Mouse (Mus musculus) MEL (cell line): Measurements from ENCODE around the gene Poc1a. TPM values are rescaled to one million over a fixed set of nuclear protein-coding genes. Genes with fewer than 3 reads are reported as not detected.

ENCODE experiments used
- DNase-seq: peaks from one replicate; pipeline ENCODE4 v3.0.0; 2011; ENCODE audit warnings: low read depth, low spot score
- H3K27ac ChIP-seq: 2 replicates; pipeline ENCODE4 v1.5.1; 2012; ENCODE audit warnings: low read depth, mild to moderate bottlenecking, control low read depth, low read length, moderate library complexity; ENCODE audit not compliant: control insufficient read depth
- H3K27me3 ChIP-seq, 2 experiments: fragments of 150-350 bp in 1 of 2; sonication (generic) in 1 of 2; 2 replicates each; pipeline ENCODE4 v1.6.1; 2012; ENCODE audit warnings: low read length in 2 of 2, mild to moderate bottlenecking in 2 of 2, improper control_type of control experiment in 1 of 2, moderate library complexity in 1 of 2; ENCODE audit not compliant: insufficient read depth in 2 of 2, control insufficient read depth in 1 of 2
- H3K36me3 ChIP-seq, 2 experiments: 2 replicates each; pipeline ENCODE4 v1.6.1; 2012 to 2014; ENCODE audit warnings: low read length in 2 of 2, improper control_type of control experiment in 1 of 2, inconsistent platforms in 1 of 2, mild to moderate bottlenecking in 1 of 2; ENCODE audit not compliant: insufficient read depth in 2 of 2, control insufficient read depth in 1 of 2
- H3K4me1 ChIP-seq, 2 experiments: fragments of 150-350 bp in 1 of 2; sonication (generic) in 1 of 2; 2 replicates each; pipeline ENCODE4 v1.6.1; 2012; ENCODE audit warnings: low read length in 2 of 2, improper control_type of control experiment in 1 of 2, mild to moderate bottlenecking in 1 of 2; ENCODE audit not compliant: insufficient read depth in 2 of 2, control insufficient read depth in 1 of 2
- H3K4me3 ChIP-seq, 2 experiments: fragments of 150-350 bp in 1 of 2; sonication (generic) in 1 of 2; 2 replicates each; pipeline ENCODE4 v1.5.1; 2012; ENCODE audit warnings: low read depth in 2 of 2, low read length in 2 of 2, mild to moderate bottlenecking in 2 of 2, moderate library complexity in 2 of 2, control low read depth in 1 of 2, improper control_type of control experiment in 1 of 2; ENCODE audit not compliant: control insufficient read depth in 1 of 2, insufficient read depth in 1 of 2
- H3K79me2 ChIP-seq: 2 replicates; pipeline ENCODE4 v1.6.1; 2012; ENCODE audit warnings: mild to moderate bottlenecking, low read length, moderate library complexity; ENCODE audit not compliant: control insufficient read depth, poor library complexity, insufficient read depth
- H3K9ac ChIP-seq: 2 replicates; pipeline ENCODE4 v1.6.1; 2012; ENCODE audit warnings: low read depth, mild to moderate bottlenecking, control low read depth, low read length, moderate library complexity; ENCODE audit not compliant: control insufficient read depth, poor library complexity, severe bottlenecking
- H3K9me3 ChIP-seq: fragments of 150-350 bp; sonication (generic); replicated peaks from 2 replicates; pipeline ENCODE4 v1.6.1; 2012; ENCODE audit warnings: mild to moderate bottlenecking, low read length, improper control_type of control experiment, moderate library complexity; ENCODE audit not compliant: insufficient read depth
- BHLHE40 ChIP-seq: IDR thresholded peaks from 2 replicates; pipeline ENCODE4 v1.6.1; 2012; ENCODE audit warnings: low read depth, mild to moderate bottlenecking, inconsistent platforms, low read length, improper control_type of control experiment, borderline replicate concordance
- CHD1 ChIP-seq: IDR thresholded peaks from 2 replicates; pipeline ENCODE4 v1.6.1; 2012; ENCODE audit warnings: low read depth, mild to moderate bottlenecking, inconsistent platforms, low read length, improper control_type of control experiment
- E2F4 ChIP-seq: IDR thresholded peaks from 2 replicates; pipeline ENCODE4 v1.6.1; 2011; ENCODE audit warnings: low read depth, low read length, improper control_type of control experiment, borderline replicate concordance
- ETS1 ChIP-seq: IDR thresholded peaks from 2 replicates; pipeline ENCODE4 v1.6.1; 2012; ENCODE audit warnings: low read depth, mild to moderate bottlenecking, inconsistent platforms, low read length, improper control_type of control experiment, moderate library complexity
- GABPA ChIP-seq: IDR thresholded peaks from 2 replicates; pipeline ENCODE4 v1.6.1; 2012; ENCODE audit warnings: low read depth, mild to moderate bottlenecking, inconsistent platforms, low read length, improper control_type of control experiment, moderate library complexity
- HCFC1 ChIP-seq: IDR thresholded peaks from 2 replicates; pipeline ENCODE4 v1.6.1; 2012; ENCODE audit warnings: low read depth, mild to moderate bottlenecking, inconsistent platforms, low read length, improper control_type of control experiment, moderate library complexity
- JUND ChIP-seq: IDR thresholded peaks from 2 replicates; pipeline ENCODE4 v1.6.1; 2011; ENCODE audit warnings: low read depth, mild to moderate bottlenecking, improper control_type of control experiment, low read length
- KAT2A ChIP-seq: conservative IDR thresholded peaks from 2 replicates; pipeline ENCODE4 v1.6.1; 2012; ENCODE audit warnings: low read depth, low read length, improper control_type of control experiment, inconsistent platforms
- MAFK ChIP-seq: IDR thresholded peaks from 2 replicates; pipeline ENCODE4 v1.6.1; 2011; ENCODE audit warnings: low read depth, mild to moderate bottlenecking, low read length, improper control_type of control experiment, borderline replicate concordance
- MYC ChIP-seq: IDR thresholded peaks from 2 replicates; pipeline ENCODE4 v1.6.1; 2011; ENCODE audit warnings: low read depth, mild to moderate bottlenecking, low read length, improper control_type of control experiment, moderate library complexity
- NRF1 ChIP-seq: IDR thresholded peaks from 2 replicates; pipeline ENCODE4 v1.6.1; 2014; ENCODE audit warnings: low read depth, mild to moderate bottlenecking, inconsistent platforms, low read length, improper control_type of control experiment, moderate library complexity; ENCODE audit not compliant: poor library complexity, insufficient read depth, severe bottlenecking
- RCOR1 ChIP-seq: IDR thresholded peaks from 2 replicates; pipeline ENCODE4 v1.6.1; 2012; ENCODE audit warnings: low read depth, mild to moderate bottlenecking, inconsistent platforms, low read length, improper control_type of control experiment
- SMC3 ChIP-seq: IDR thresholded peaks from 2 replicates; pipeline ENCODE4 v1.6.1; 2011; ENCODE audit warnings: low read depth, low read length, improper control_type of control experiment
- TBP ChIP-seq: IDR thresholded peaks from 2 replicates; pipeline ENCODE4 v1.8.0; 2011; ENCODE audit warnings: low read depth, low read length, improper control_type of control experiment
- USF1 ChIP-seq: IDR thresholded peaks from 2 replicates; pipeline ENCODE4 v1.6.1; 2014; ENCODE audit warnings: low read depth, mild to moderate bottlenecking, inconsistent platforms, low read length, improper control_type of control experiment, moderate library complexity
- ZKSCAN1 ChIP-seq: IDR thresholded peaks from 2 replicates; pipeline ENCODE4 v1.6.1; 2012; ENCODE audit warnings: low read depth, mild to moderate bottlenecking, inconsistent platforms, low read length, improper control_type of control experiment, moderate library complexity
- polyA plus RNA-seq, 2 experiments: library from polyadenylated mRNA; stranded (reverse) in 1 of 2; unstranded in 1 of 2; fragments of >175 nt in 1 of 2; fragments of >200 nt in 1 of 2; gene quantifications; 2 replicates each; pipeline versions ENCODE4 v1.2.1 to v1.2.4; 2012; ENCODE audit warnings: low replicate concordance in 2 of 2, low read depth in 1 of 2; ENCODE audit not compliant: insufficient read length in 2 of 2, insufficient read depth in 1 of 2, missing spikeins in 1 of 2
- total RNA-seq: library from RNA; depleted of rRNA; stranded (reverse); fragments of 300-350 nt; gene quantifications from 2 replicates; pipeline ENCODE4 v1.2.3, GENCODE M21; 2012

Poc1a gene
- total and polyA plus RNA-seq, 3 experiments, result 33.8 to 41.3 TPM; not detected in 1

DNA sequence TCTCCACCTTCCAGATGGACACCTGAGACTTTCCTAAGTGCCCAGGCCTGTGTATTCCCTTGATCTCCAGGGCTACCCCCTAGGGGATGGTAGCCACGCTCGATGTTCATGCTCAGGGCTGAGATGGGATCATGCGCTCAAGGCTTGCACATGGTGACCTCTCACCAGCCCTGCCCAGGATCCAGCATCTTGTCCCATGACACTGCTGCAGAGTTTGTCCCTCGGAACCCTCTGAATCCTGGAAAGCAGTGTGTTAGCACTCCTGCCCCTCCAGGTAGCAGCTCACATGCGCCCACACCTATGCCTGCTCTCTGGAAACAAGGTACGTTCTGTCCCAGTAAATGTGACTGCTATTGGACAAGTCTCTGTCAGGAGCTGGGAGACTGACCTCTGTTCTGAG, 73.9 kb downstream of the Poc1a start:
- DNase-seq, result no peak
- H3K36me3 ChIP-seq, result no peaks in the 10 kb centered on the region
- TF ChIP-seq GABPA (no peak), MAFK (no peak), NRF1 (no peak), MYC (no peak)
- TF ChIP-seq, all 39 proteins: peak for 0
- no peak overlapping the region for H3K9ac ChIP-seq
- H3K4me3 ChIP-seq, result no peak overlapping the region
- no peaks in the 10 kb centered on the region for H3K9me3 ChIP-seq
- no peaks in the 10 kb centered on the region for H3K79me2 ChIP-seq
- H3K27me3 ChIP-seq, result no peaks in the 10 kb centered on the region
- no peak overlapping the region for H3K27ac ChIP-seq
- no peaks in the 10 kb centered on the region for H3K4me1 ChIP-seq

DNA sequence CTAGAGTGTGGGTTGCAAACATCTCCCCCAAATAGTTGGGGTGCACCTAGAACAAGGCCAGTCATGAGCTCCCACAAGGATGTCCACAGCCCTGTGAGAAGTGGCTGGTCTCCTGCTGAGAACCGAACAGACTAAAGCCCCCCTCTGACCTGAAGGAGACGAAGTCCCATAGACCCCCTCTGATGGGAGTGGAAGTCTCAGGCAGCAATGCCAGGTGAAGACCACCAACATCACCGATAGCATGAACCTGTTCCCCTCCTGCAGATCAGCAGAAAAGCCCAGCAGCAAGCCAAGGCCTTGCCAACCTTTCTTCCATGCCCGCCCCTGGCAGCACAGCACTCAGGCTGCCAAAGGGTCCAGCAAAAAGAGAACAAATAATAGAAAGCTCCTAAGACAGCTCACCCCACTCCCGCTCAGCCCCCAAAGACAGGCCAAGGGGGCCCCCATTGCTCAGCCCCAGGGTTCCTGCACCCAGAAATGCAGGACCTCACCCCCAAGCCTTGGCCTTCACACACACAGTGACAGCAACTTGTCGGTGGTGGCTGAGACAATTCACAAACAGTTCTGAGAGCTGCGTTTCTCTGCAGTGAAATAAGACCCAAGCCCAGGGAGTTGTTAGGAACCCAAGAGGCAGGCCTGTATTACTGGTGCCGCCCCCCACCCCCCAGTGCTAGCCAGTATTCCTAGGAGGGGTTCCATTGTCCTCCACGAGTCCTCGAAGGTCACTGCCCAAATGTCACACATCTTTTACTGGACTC, 74.5 kb downstream of the Poc1a start:
- TF ChIP-seq JUND (no peak), KAT2A (no peak), USF1 (no peak), HCFC1 (no peak), CHD1 (no peak), ZKSCAN1 (no peak), SMC3 (no peak), E2F4 (no peak), ETS1 (no peak), RCOR1 (no peak), BHLHE40 (no peak), TBP (no peak)
- no peak for DNase-seq
- Histone ChIP-seq H3K79me2 (no peaks in the 10 kb centered on the region), H3K9ac (no peak overlapping the region), H3K27ac (no peak overlapping the region), H3K27me3 (no peaks in the 10 kb centered on the region), H3K9me3 (no peaks in the 10 kb centered on the region), H3K4me3 (no peak overlapping the region), H3K4me1 (no peaks in the 10 kb centered on the region), H3K36me3 (no peaks in the 10 kb centered on the region)
